Mouse (Mus musculus): ENCODE measurements around the gene 2900092C05Rik. TPM values are rescaled to one million over a fixed set of nuclear protein-coding genes. Genes with fewer than 3 reads are reported as not detected.

The 2900092C05Rik gene
- polyA plus RNA-seq (2014; fragmentation: Nextera tagmentation; extraction: Ambion mirVana), result not detected in 2 replicates

DNA sequence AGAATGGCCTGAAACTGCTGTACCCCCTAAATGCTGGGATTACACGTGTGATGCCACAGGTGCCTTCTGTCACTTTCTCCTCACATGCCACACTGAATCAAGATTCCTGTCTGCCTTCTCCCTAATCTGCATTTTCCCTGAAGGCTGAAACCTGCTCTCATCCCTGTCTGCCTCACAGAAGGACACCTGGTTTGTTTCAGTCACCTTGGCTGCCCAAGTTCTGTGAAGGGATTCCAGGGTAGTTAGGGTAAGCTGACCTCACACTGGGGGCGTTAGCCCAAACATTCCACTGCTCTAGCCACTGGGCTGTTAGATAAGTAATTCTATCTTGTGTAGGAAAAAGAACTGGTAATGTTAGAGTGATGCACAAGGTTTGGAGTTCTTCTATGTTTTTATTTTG lies at the start of gene 2900092C05Rik:
Gene 2900092C05Rik, plus strand, starts transcription at position 301 of the 400 bp plus-strand sequence.
- Histone ChIP-seq H3K9ac (ENCODE audit: low read length) (no peak within 1 kb of the TSS), H3K4me3 (ENCODE audit: low read depth, low read length) (no peak within 1 kb of the TSS), H3K4me1 (ENCODE audit: control insufficient read depth, insufficient read depth, low read length) (no peaks in the 10 kb centered on the region), H3K36me3 (ENCODE audit: control insufficient read depth, insufficient read depth, low read length) (no peaks in the 10 kb centered on the region), H3K27ac (ENCODE audit: low read depth, low read length) (no peak within 1 kb of the TSS), H3K9me3 (ENCODE audit: control insufficient read depth, low read length) (peaks cover 6% of the 10 kb centered on the region), H3K27me3 (ENCODE audit: control insufficient read depth, insufficient read depth, low read length) (no peaks in the 10 kb centered on the region), H3K4me2 (ENCODE audit: low read depth) (no peak within 1 kb of the TSS)
- ATAC-seq (ENCODE audit: insufficient read depth, low FRiP score, low TSS enrichment) (no peak), DNase-seq (ENCODE audit: low spot score) (no peak)
- 65% methylated on average over 2 of the region's 2 CpGs for WGBS

DNA sequence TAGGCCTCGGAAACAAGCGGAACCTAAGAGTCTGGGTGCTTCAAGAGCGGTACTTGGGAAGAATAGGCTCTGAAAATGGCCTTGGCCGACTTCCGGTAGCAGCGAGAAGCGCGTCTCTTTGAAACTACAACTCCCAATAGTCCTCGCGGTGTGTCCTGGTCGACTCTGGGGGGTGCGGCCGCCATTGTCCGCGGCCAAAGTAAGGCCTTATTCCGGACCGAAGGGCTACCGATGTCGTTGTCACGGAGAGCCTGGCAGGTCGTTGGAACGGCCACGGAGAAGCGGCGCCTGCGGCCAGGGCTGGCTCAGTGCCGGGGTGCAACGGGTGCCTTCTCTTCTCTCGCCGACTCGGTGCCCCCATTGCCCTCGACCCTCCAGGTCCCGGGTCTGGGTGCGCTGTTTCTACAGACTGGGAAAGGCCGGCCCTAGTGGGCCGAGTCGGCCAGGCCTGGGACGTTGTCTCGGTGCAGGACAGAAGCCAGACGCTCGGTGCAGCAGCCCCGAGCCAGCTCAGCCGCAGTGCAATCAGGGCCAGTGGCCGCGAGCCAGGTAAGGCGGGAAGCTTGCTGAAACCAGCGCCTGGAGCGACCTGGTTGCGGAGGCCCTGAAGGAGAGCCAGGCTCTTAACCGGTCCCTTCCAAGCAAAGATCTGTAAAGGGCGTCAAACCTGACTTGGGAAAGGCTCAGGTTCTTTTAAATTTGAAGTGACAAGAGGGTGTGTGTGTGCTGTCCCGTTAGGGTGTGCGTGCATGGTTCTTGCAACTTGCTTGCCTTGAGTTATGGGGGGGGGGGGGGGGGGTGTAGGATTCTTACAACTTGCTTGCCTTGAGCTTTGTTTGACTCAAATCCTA lies 33.9 kb upstream of the 2900092C05Rik start, which contains the start of gene Zfp606:
Gene Zfp606, plus strand, starts transcription at position 136 of the 851 bp plus-strand sequence.
- DNase-seq (ENCODE audit: low spot score), result peak; percentile 88
- peak within 1 kb of the TSS; percentile 94 for H3K4me3 ChIP-seq (ENCODE audit: low read depth, low read length)
- H3K4me2 ChIP-seq (ENCODE audit: low read depth), result peak within 1 kb of the TSS; percentile 48
- H3K4me1 ChIP-seq (ENCODE audit: control insufficient read depth, insufficient read depth, low read length), result no peaks in the 10 kb centered on the region
- peaks cover 11% of the 10 kb centered on the region for H3K9me3 ChIP-seq (ENCODE audit: control insufficient read depth, low read length)
- H3K27ac ChIP-seq (ENCODE audit: low read depth, low read length), result peak within 1 kb of the TSS; percentile 68
- ATAC-seq (ENCODE audit: insufficient read depth, low FRiP score, low TSS enrichment), result peak; percentile 96
- no peaks in the 10 kb centered on the region for H3K27me3 ChIP-seq (ENCODE audit: control insufficient read depth, insufficient read depth, low read length)
- peaks cover 27% of the 10 kb centered on the region for H3K36me3 ChIP-seq (ENCODE audit: control insufficient read depth, insufficient read depth, low read length)
- under 1% methylated on average over 53 of the region's 53 CpGs for whole genome bisulfite sequencing
- H3K9ac ChIP-seq (ENCODE audit: low read length), result peak within 1 kb of the TSS; percentile 98

DNA sequence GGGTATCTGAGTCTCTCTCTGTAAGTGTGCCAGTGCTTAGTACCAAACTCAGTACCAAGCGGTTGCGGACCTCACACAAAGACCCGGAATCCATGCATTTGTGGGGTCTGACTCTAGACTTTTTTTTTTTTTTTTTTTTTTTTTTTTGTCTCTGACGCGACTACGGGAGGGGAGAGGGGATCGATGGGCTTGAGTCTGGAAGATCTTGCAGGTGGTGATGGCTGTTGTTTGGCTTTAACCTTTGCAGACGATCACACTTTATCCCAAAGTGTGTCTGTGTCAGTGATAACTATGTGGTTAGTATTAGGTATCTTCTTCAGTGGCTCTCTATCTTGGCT lies 33.3 kb upstream of the 2900092C05Rik start:
- Histone ChIP-seq H3K4me3 (ENCODE audit: low read depth, low read length) (peak overlapping the region; percentile 94), H3K4me2 (ENCODE audit: low read depth) (peak overlapping the region; percentile 48), H3K9me3 (ENCODE audit: control insufficient read depth, low read length) (peaks cover 11% of the 10 kb centered on the region), H3K9ac (ENCODE audit: low read length) (peak overlapping the region; percentile 98), H3K27ac (ENCODE audit: low read depth, low read length) (no peak overlapping the region), H3K27me3 (ENCODE audit: control insufficient read depth, insufficient read depth, low read length) (no peaks in the 10 kb centered on the region), H3K36me3 (ENCODE audit: control insufficient read depth, insufficient read depth, low read length) (peaks cover 33% of the 10 kb centered on the region), H3K4me1 (ENCODE audit: control insufficient read depth, insufficient read depth, low read length) (no peaks in the 10 kb centered on the region)
- DNase-seq (ENCODE audit: low spot score), result no peak
- peak; percentile 24; the same call in 1 of the 2 replicates for ATAC-seq (ENCODE audit: insufficient read depth, low FRiP score, low TSS enrichment)
- WGBS, result 3% methylated on average over 5 of the region's 8 CpGs

DNA sequence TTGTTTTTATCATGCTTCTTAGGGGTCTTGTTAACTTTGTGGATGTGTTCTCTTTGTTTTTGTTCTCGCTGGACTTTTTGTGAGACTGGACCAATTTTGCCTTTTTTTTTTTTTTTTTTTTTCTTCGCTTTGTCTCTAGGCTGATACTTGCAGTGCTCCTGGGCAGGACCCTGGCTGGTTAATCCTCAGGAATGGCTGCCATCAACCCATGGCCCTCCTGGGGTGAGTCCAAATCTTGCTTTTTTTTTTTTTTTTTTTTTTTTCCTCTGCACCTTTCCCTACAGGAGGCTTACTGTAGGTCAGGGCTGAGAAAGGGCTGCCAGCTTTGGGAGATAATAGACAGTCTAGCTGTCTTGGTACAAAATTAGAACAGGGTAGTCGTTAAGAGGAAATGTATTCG lies 32.8 kb upstream of the 2900092C05Rik start:
- Histone ChIP-seq H3K9ac (ENCODE audit: low read length) (no peak overlapping the region), H3K27ac (ENCODE audit: low read depth, low read length) (no peak overlapping the region), H3K4me3 (ENCODE audit: low read depth, low read length) (peak overlapping the region; percentile 94), H3K27me3 (ENCODE audit: control insufficient read depth, insufficient read depth, low read length) (no peaks in the 10 kb centered on the region), H3K4me1 (ENCODE audit: control insufficient read depth, insufficient read depth, low read length) (no peaks in the 10 kb centered on the region), H3K4me2 (ENCODE audit: low read depth) (peak overlapping the region; percentile 48), H3K9me3 (ENCODE audit: control insufficient read depth, low read length) (peaks cover 11% of the 10 kb centered on the region), H3K36me3 (ENCODE audit: control insufficient read depth, insufficient read depth, low read length) (peaks cover 38% of the 10 kb centered on the region)
- no peak for ATAC-seq (ENCODE audit: insufficient read depth, low FRiP score, low TSS enrichment)
- no peak for DNase-seq (ENCODE audit: low spot score)
- WGBS, result 78% methylated on average over 4 of the region's 4 CpGs

DNA sequence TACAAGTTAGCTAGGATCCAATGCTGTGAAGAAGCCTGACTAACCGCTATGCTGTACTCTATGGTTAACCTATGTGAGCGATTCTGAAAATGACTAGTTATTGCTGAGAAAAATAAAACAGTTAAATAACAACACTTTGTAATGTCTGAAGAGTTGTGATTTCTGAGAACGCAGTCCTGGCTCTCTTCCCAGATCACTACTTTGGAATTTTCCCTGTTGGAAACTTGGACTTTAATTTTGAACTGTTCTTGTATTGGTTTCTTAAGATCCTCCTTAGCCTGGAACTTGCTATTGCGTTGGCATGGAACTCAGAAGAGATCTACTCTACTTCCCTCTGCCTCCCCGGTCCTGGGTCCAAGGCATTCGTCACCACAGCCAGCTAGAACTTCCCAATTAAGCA lies 28.5 kb upstream of the 2900092C05Rik start:
- Histone ChIP-seq H3K4me3 (ENCODE audit: low read depth, low read length) (no peak overlapping the region), H3K9ac (ENCODE audit: low read length) (no peak overlapping the region), H3K4me1 (ENCODE audit: control insufficient read depth, insufficient read depth, low read length) (no peaks in the 10 kb centered on the region), H3K36me3 (ENCODE audit: control insufficient read depth, insufficient read depth, low read length) (peaks cover 74% of the 10 kb centered on the region), H3K9me3 (ENCODE audit: control insufficient read depth, low read length) (peaks cover 33% of the 10 kb centered on the region), H3K27ac (ENCODE audit: low read depth, low read length) (no peak overlapping the region), H3K27me3 (ENCODE audit: control insufficient read depth, insufficient read depth, low read length) (no peaks in the 10 kb centered on the region), H3K4me2 (ENCODE audit: low read depth) (no peak overlapping the region)
- ATAC-seq (ENCODE audit: insufficient read depth, low FRiP score, low TSS enrichment), result no peak
- WGBS, result 94% methylated on average over 6 of the region's 6 CpGs
- no peak for DNase-seq (ENCODE audit: low spot score)

DNA sequence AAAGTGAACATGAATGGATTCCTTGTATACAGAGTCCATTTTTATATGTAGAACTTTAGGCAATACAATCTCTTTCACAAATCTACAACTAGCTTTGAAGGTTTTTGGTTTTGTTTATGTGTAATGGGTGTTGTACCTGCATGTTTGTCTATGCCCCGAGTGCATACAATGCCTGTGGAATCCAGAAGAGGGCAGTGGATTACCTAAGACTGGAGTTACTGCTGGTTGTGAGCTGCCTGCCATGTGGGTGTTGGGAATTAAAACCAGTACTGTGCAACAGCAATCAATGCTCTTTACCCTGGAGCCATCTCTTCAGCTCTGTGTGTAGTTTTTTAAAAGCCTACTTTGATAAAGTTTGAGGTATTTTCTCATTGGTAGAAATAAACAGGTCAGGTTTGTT lies 26.4 kb upstream of the 2900092C05Rik start:
- H3K27me3 ChIP-seq (ENCODE audit: control insufficient read depth, insufficient read depth, low read length), result no peaks in the 10 kb centered on the region
- 93% methylated on average over 1 of the region's 1 CpGs for WGBS
- H3K9ac ChIP-seq (ENCODE audit: low read length), result no peak overlapping the region
- peaks cover 85% of the 10 kb centered on the region for H3K36me3 ChIP-seq (ENCODE audit: control insufficient read depth, insufficient read depth, low read length)
- H3K4me3 ChIP-seq (ENCODE audit: low read depth, low read length), result no peak overlapping the region
- ATAC-seq (ENCODE audit: insufficient read depth, low FRiP score, low TSS enrichment) (no peak), DNase-seq (ENCODE audit: low spot score) (no peak)
- H3K4me2 ChIP-seq (ENCODE audit: low read depth), result no peak overlapping the region
- H3K27ac ChIP-seq (ENCODE audit: low read depth, low read length), result no peak overlapping the region
- H3K4me1 ChIP-seq (ENCODE audit: control insufficient read depth, insufficient read depth, low read length), result no peaks in the 10 kb centered on the region
- peaks cover 40% of the 10 kb centered on the region for H3K9me3 ChIP-seq (ENCODE audit: control insufficient read depth, low read length)

DNA sequence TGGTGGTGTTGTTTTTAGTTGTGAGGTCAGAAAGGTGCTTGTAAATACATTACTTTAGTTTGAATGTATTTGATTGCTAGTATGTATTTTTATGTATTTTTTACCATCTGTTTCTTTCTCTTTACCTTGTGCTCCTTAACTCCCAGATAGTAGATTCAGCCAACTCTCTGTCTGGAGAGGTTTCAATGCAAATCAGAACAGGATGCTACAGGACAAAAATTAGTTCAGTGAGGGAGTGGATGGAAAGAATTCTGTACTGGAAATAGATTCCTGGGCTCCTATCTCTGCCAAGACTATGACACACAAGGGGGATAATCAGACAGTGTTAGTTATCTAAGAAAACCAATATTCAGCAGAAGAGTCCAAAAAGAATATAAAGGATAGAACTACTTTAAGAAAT lies 25.6 kb upstream of the 2900092C05Rik start:
- no peak for ATAC-seq (ENCODE audit: insufficient read depth, low FRiP score, low TSS enrichment)
- H3K9ac ChIP-seq (ENCODE audit: low read length), result no peak overlapping the region
- no peak overlapping the region for H3K4me2 ChIP-seq (ENCODE audit: low read depth)
- H3K4me1 ChIP-seq (ENCODE audit: control insufficient read depth, insufficient read depth, low read length), result no peaks in the 10 kb centered on the region
- no peaks in the 10 kb centered on the region for H3K27me3 ChIP-seq (ENCODE audit: control insufficient read depth, insufficient read depth, low read length)
- H3K9me3 ChIP-seq (ENCODE audit: control insufficient read depth, low read length), result peaks cover 39% of the 10 kb centered on the region
- H3K4me3 ChIP-seq (ENCODE audit: low read depth, low read length), result no peak overlapping the region
- no peak overlapping the region for H3K27ac ChIP-seq (ENCODE audit: low read depth, low read length)
- peaks cover 85% of the 10 kb centered on the region for H3K36me3 ChIP-seq (ENCODE audit: control insufficient read depth, insufficient read depth, low read length)
- no peak for DNase-seq (ENCODE audit: low spot score)

DNA sequence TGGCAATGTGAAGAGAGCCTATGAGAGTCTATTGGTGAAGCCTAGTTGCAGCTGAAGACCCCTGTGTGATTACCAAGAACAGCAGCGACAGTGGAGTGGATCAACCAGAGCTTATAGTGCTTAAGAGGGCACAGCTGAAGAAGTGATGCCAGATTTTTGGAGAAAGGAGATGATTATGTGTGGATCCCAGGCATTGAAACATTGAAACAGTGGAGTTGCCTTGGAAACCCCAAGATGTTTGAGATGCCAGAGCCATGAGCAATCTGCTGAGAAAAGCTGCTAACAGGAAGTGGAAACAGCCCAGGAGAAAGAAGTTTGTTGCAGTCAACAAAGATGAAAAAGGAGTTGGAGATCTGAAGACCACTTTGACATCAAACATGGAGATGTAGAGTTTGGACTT lies 1.4 kb upstream of the 2900092C05Rik start:
- DNase-seq (ENCODE audit: low spot score), result no peak
- peaks cover 6% of the 10 kb centered on the region for H3K9me3 ChIP-seq (ENCODE audit: control insufficient read depth, low read length)

More for the DNA sequence above, 1.4 kb upstream of the 2900092C05Rik start:
- ATAC-seq (ENCODE audit: insufficient read depth, low FRiP score, low TSS enrichment), result no peak
- Histone ChIP-seq H3K36me3 (ENCODE audit: control insufficient read depth, insufficient read depth, low read length) (no peaks in the 10 kb centered on the region), H3K9ac (ENCODE audit: low read length) (no peak overlapping the region), H3K4me1 (ENCODE audit: control insufficient read depth, insufficient read depth, low read length) (no peaks in the 10 kb centered on the region), H3K27me3 (ENCODE audit: control insufficient read depth, insufficient read depth, low read length) (no peaks in the 10 kb centered on the region), H3K4me3 (ENCODE audit: low read depth, low read length) (no peak overlapping the region), H3K4me2 (ENCODE audit: low read depth) (no peak overlapping the region), H3K27ac (ENCODE audit: low read depth, low read length) (no peak overlapping the region)
- 61% methylated on average over 1 of the region's 1 CpGs for WGBS

All from neural tube, embryonic 11.5 days (tissue).